Mouse (Mus musculus): ENCODE results near the gene Jag2. TPM values are rescaled to one million over a fixed set of nuclear protein-coding genes. Genes with fewer than 3 reads are reported as not detected.

Jag2 gene
- polyA plus RNA-seq (2012; fragmentation: generic; extraction: Trizol): 10 to 100 TPM in 1 of 2 experiments, 1 to 10 TPM in 1; 5.8 to 10.6 TPM

GRCm38 (mm10) chr12:112929562-112930352, at the start of gene Jag2:
Gene Jag2, minus strand, starts transcription at chr12:112929776.

GRCm38 (mm10) chr12:112976371-112977073, 46.9 kb upstream of the Jag2 start, which contains the start of gene Btbd6:
Gene Btbd6, plus strand, starts transcription at chr12:112976482.

GRCm38 (mm10) chr12:112941776-112942713, 12.5 kb upstream of the Jag2 start, which contains the start of gene Nudt14:
Gene Nudt14, minus strand, starts transcription at chr12:112942124.

DNA sequence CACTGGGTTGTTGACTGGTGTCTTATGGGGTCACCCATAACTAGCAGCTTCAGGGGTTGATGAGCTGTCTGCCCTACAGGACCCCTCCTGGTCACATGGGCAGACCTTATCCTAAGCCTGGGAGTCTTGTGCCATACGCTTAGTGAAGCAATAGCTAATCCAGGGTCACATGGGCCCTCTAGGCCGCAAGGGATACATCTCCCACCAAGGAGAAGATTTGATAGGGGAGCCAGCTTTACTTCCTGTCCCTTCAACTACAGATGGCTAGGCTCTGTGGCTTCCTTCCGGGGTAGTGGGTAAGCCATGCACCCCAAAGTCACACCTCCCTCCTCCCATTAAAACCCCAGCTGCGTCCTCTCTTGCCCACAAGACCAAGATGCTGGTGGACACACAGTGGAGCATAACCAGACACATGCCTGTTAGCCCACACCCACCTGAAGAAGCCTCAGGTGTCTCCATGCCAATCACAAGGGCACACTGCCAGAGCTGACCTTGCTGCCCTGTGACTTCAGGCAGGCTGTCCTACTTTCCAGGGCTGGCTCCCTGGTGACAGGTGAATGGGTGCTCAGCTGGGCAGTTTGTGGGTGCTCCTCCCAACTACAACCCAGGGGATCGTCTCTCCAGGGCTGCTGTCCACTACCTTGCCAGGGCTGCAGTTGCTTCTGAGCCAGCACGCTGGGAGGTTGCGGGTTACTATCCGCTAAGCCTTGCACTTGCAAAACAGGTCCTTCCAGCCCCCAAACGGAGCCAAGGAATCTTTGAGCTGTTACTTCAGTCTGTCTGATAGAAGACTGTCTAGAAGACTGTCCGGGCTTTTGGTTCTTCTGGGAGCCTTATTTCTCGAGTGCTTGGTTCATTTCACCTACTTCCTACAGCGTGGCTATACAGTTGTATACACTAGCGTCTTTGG, 61.1 kb downstream of the Jag2 start, which contains the start of gene Gpr132:
Gpr132 (minus strand) TSS at position 51 of the 910 bp plus-strand sequence.

Other genes with a start within 250 kb of the Jag2 start
- 10 to 100 TPM; 12.6 to 27.3 TPM for gene Cep170b, start 209.3 kb downstream of the Jag2 start, polyA plus RNA-seq (2012; fragmentation: generic; extraction: Trizol)
- under 1 TPM; 0.05 to 0.20 TPM for gene Pld4, start 169.1 kb downstream of the Jag2 start, polyA plus RNA-seq (2012; fragmentation: generic; extraction: Trizol)
- gene Ahnak2, start 127.1 kb downstream of the Jag2 start, polyA plus RNA-seq (2012; fragmentation: generic; extraction: Trizol): 10 to 100 TPM in 1 of 2 experiments, 1 to 10 TPM in 1; 2.9 to 18.8 TPM
- 10 to 100 TPM; 14.4 to 21.4 TPM for gene Clba1, start 120.8 kb downstream of the Jag2 start, polyA plus RNA-seq (2012; fragmentation: generic; extraction: Trizol)
- 10 to 100 TPM; 17.1 to 24.4 TPM for gene Cdca4, start 100.4 kb downstream of the Jag2 start, polyA plus RNA-seq (2012; fragmentation: generic; extraction: Trizol)
- gene Gpr132, start 61.5 kb downstream of the Jag2 start, polyA plus RNA-seq (2012; fragmentation: generic; extraction: Trizol): not detected
- gene Nudt14, start 12.3 kb upstream of the Jag2 start, polyA plus RNA-seq (2012; fragmentation: generic; extraction: Trizol): 10 to 100 TPM; 19.1 to 31.0 TPM
- gene Btbd6, start 46.7 kb upstream of the Jag2 start, polyA plus RNA-seq (2012; fragmentation: generic; extraction: Trizol): 10 to 100 TPM; 15.2 to 19.6 TPM
- gene Brf1, start 70.9 kb upstream of the Jag2 start, polyA plus RNA-seq (2012; fragmentation: generic; extraction: Trizol): 10 to 100 TPM; 10.6 to 27.4 TPM
- gene Pacs2, start 84.7 kb upstream of the Jag2 start, polyA plus RNA-seq (2012; fragmentation: generic; extraction: Trizol): 10 to 100 TPM in 1 of 2 experiments, 1 to 10 TPM in 1; 10.0 to 24.7 TPM
- under 1 TPM; 0.04 to 0.11 TPM for gene Tex22, start 144.7 kb upstream of the Jag2 start, polyA plus RNA-seq (2012; fragmentation: generic; extraction: Trizol)
- 10 to 100 TPM; 45.1 to 93.4 TPM for gene Mta1, start 168.5 kb upstream of the Jag2 start, polyA plus RNA-seq (2012; fragmentation: generic; extraction: Trizol)
- gene Crip2, start 210.5 kb upstream of the Jag2 start, polyA plus RNA-seq (2012; fragmentation: generic; extraction: Trizol): 100 to 1,000 TPM; 109 to 124 TPM
- under 1 TPM; 0.02 to 0.45 TPM for gene Crip1, start 216.5 kb upstream of the Jag2 start, polyA plus RNA-seq (2012; fragmentation: generic; extraction: Trizol)
- 10 to 100 TPM; 10.6 to 10.8 TPM for gene Tedc1, start 226.6 kb upstream of the Jag2 start, polyA plus RNA-seq (2012; fragmentation: generic; extraction: Trizol)

Measured in C3H10T1/2 (cell line).